Mouse (Mus musculus) stomach, adult 2 months (tissue): Measurements from ENCODE around the gene Rnf217. TPM values are rescaled to one million over a fixed set of nuclear protein-coding genes. Genes with fewer than 3 reads are reported as not detected.

Source experiments
- polyA plus RNA-seq: library from polyadenylated mRNA; depleted of rRNA; stranded (reverse); fragments of >200 nt; gene quantifications from 2 replicates; pipeline ENCODE4 v1.2.3, GENCODE M21; 2012; rRNA removed

Rnf217 gene
- polyA plus RNA-seq, result 1.4 and 1.9 TPM in 2 replicates

GRCm38 (mm10) chr10:31609066-31609961 is at the start of gene Rnf217:
Gene Rnf217 (minus strand): TSS chr10:31609184.

GRCm38 (mm10) chr10:31445291-31446124 is 163.5 kb downstream of the Rnf217 start, which contains the start of gene Tpd52l1:
Gene Tpd52l1 (minus strand): TSS chr10:31445958.

Other genes with a start within 250 kb of the Rnf217 start
- gene Tpd52l1, start 163.2 kb downstream of the Rnf217 start, polyA plus RNA-seq, result 2.4 and 3.2 TPM in 2 replicates